Mouse (Mus musculus) E14TG2a.4 (cell line): ENCODE measurements around the gene Uspl1.

ENCODE experiments used
- CTCF ChIP-seq: conservative IDR thresholded peaks from 2 replicates; pipeline ENCODE4 v1.5.1; 2014; ENCODE audit warnings: low read length
- NANOG ChIP-seq: IDR thresholded peaks from 2 replicates; pipeline ENCODE4 v1.6.1; 2014; ENCODE audit warnings: borderline replicate concordance, low read length, mixed read lengths
- POU5F1 ChIP-seq: IDR thresholded peaks from 2 replicates; pipeline ENCODE4 v1.6.1; 2014; ENCODE audit warnings: low read length, borderline replicate concordance

GRCm38 (mm10) chr5:149264405-149264804 is 80.3 kb downstream of the Uspl1 start, which contains the start of gene Alox5ap:
- no peak for TF ChIP-seq NANOG
- TF ChIP-seq CTCF, result no peak
- TF ChIP-seq POU5F1, result no peak
